Mouse (Mus musculus) ZHBTc4 (cell line): ENCODE measurements around the gene Vamp8.
A peak's percentile ranks its signal among the peaks of the same experiment; 100 is the strongest.

Experiments
- DNase-seq: peaks from one replicate; pipeline ENCODE4 v3.0.0-alpha.2; 2011; ENCODE audit warnings: low read depth, low spot score

Gene Vamp8

DNA sequence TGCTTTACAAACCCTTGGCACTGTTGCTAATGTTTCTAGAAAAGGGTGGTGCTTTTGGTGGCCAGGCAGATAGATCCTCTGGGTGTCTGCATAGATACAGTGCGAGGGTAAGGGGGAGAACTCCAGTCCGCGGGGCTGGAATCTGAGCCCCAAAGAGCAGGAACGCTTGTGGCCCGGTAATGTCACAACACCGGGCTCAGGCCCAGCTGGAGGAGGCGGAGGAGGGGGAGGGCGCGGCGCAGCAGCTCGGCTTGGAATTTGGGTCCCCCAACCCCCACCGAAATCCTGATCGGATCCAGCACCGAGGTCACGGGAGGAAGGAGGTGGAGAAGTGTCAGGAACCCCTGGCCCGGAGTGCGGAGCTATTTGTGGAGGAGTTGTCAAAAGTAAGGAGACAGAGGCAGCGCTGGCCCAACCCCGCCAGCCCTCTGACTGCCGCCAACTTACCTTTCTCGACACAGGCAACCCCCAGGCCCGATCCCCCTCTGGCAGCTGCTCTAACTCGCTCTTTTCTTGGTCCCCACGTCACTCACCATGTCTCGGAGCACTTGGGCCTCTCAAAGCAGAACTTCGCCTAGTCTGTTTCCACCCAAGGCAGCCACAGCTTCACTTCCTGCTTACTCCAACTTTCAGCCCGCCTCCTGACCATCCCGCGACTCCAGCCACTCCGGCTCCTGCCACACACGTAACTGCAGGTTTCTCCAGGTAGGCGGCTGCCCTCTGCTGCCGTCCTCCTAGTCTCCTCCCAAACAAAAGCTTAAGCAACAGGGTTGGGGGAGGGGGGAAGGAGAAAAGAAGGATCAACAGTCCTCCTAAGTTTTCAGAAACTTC is at the start of gene Vamp8:
TSS of gene Vamp8 (minus strand) at position 763 of the 831 bp plus-strand sequence.
- peak; percentile 82 for DNase-seq

DNA sequence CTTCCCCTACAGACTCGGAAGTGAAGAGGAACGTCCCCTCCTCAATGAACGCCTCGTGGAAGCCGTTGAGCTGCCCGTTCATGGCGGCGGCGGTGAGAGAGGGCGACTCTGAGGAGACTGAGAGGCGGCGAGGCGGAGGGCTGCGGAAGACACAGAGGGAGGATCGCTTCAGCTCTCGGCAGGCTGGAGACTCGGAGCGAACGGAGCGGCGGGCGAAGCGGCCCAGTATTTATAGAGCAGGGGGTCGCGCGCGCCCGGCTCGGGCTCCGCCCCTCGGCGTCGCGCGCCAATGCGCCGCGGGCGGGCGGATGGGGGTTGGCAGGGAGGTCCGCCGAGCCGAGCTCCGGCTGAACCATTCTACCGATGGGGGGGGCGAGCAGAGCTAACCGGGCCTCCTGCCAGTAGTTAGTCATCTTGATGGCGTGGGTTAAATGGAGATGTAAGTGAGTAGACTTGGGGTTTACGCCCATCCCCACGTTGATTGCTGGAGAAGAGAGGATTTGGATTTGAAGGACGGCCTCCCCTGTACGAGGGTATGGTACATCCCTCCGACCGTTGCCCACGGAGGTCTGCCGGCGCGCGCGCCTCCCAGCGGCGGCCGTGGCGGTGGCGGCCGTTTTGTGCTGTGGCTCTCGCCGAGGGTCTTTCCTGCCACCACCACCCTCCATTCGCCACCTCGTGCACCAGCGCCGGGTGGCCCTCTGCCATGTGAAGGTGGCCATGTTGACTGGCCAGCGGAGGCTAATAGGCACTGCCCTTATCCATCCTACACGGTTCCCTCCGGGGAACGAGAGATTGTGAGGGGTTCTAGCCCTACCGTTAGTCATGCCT is 49.1 kb upstream of the Vamp8 start, which contains the start of gene Mat2a:
TSS of gene Mat2a (minus strand) at position 204 of the 831 bp plus-strand sequence.
- peak; percentile 95 for DNase-seq

GRCm38 (mm10) chr6:72438862-72439354 is 48.4 kb upstream of the Vamp8 start:
- peak; percentile 94 for DNase-seq

DNA sequence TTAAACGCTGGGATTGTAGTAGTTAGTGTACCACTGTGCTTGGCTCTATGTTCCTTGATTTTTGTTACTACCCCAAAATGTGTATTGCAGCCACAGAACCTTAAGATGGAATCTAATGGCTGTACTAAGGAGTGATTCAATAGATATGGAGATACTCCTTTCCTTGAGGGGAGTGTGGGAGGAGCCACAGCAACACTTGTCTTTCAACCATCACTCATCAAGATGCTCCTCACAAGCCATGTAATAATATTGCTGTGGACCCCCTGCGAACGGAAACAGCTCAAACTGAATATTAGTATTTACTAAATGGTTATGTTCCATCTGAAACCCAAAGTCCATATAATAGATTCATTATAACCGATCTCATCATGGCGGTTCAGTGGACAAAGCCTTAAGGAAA is 47.7 kb upstream of the Vamp8 start:
- peak; percentile 76 for DNase-seq

DNA sequence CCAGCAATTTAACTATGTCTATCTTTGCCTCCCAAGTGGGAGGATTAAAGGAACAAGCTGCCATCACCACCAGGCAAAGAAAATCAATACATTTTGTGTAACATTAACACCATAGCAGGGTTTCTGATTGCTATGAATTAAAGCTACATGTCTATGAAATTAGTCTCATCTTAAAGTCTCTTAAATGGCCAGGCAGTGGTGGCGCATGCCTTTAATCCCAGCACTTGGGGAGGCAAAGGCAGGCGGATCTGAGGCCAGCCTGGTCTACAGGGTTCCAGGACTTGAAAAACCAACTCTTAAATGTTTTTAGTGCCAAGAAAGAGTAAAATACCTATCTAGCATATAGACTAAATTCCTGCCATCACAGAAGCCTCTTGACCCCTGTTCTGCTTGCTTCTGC is 41.6 kb upstream of the Vamp8 start:
- peak; percentile 56 for DNase-seq

DNA sequence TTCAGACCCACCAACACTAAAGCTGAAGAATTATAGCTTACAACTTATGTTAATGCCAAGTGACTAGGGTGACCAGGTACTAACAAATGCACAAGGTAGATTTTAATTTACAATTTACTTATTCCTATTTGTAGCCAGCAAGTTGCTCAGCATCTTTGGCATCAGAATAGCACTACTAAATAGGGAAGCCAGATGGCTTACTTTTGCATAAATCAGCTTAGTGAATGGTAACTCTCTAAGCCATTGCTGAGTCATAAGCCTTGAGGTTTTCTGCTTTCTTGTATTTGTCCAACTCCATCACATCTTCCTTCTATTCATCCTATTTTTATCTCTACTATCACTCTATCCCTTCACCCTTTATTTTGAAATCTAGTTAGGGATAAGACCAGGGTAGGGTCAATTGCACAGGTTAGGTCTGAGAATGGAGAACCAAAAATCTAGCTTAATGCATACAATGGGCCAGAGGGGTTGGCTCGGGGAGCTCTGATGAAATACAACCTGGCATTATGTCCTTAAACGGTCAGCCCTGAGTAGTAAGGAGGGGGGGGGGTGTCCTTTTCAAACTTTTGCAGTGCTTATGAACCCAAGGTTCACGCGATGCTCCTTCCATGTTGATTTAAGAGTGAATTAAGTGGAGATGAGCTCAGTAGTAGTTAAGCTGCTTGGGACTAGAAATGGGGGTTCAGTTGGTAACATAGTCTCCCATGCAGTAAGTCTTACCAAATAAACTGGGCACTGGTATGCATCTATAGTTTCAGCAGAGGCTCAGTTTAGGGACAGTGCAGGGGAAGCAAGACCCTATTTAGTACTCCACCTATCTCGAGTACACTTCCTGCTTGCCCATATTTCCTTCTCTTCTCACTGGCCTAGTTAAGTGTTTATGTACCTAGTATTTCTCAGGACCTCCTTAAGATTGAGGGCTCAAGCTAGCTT is 40.8 kb upstream of the Vamp8 start:
- peak; percentile 58 for DNase-seq

DNA sequence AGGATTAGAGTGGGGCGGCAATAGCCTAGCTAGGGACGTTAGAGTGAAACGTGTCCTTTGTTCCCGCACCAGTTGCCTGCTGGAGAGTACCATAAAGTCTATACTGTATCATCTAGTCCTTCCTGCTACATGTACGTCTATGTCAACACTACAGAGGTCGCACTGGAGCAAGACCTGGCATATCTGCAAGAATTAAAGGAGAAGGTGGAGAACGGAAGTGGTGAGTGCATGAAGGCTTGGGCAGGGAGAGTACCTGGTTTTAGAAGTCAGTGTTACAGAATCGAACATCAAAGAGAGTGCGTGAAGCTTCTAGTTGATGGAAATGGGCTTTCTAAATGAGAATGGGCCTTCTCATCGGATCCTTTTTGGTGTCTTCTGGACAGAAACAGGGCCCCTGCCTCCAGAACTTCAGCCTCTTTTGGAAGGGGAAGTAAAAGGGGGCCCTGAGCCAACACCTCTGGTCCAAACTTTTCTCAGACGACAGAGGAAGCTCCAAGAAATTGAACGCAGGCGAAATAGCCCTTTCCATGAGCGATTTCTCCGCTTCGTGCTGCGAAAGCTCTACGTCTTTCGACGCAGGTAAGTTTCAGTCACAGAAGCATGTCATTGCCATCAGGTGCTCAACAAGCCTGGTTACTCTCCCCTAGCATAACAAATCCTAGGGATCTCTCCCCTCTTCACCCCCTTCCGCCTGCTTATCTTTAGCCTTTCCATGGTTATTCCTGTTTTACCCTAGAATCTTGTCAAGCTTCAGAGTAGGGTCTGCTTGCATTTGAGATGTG is 38.7 kb upstream of the Vamp8 start:
- peak; percentile 36 for DNase-seq

DNA sequence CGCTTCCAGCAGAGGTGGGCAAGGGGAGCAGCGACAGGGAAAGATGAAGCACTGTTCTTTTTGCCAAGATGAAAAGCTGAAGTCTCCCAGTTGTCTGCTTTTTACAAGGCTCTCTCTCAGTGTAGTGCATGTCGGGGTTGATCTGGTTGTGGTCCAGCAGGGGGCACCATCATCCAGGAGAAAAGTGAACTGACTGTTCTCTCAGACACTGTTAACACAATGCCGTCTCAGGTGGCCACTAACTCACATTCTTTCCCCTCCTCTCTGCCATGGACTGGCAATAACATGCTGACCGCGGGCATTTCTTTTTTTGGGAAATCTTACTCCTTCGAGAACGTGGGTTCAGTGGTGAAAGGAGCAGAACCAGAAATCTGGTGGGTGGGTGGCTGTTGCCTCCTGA is 37.5 kb upstream of the Vamp8 start:
- peak; percentile 84 for DNase-seq

DNA sequence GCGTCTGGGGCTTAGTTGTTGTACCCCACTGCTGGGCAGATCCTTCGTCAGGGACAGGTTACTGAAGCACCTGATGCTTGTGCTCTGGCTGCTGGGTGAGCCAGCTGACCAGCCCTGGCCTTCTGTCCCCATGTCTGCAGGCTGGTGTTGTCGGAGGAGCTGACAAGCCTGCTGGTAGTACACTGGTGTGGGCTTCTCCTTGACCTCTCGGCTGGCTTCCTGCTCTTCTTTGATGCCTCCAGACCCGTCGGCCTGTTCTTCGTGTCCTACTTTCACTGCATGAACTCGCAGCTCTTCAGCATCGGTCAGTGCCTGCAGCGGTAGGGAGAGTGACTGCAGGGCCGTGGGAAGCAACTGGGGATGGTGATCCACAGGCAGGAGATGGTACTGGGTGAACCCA is 35.1 kb upstream of the Vamp8 start:
- DNase-seq: no peak

DNA sequence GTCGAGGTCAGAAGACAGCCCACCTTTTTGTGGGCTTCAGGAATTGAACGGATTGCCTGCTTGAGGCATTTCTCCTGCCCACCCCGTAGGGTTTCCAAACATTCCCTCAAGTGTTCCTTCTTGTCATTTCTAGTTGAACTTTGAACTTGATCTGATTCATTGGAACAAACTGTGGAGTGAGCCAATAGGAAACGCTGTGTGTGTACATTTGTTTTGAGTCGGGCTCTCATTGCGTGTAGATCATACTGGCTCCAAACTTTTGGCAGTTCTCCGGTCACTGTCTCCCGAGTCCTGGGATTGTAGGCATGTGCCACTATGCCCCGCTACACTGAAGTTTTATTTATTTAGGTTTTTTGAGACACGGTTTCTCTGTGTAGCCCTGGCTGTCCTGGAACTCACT is 30.4 kb upstream of the Vamp8 start:
- no peak for DNase-seq

DNA sequence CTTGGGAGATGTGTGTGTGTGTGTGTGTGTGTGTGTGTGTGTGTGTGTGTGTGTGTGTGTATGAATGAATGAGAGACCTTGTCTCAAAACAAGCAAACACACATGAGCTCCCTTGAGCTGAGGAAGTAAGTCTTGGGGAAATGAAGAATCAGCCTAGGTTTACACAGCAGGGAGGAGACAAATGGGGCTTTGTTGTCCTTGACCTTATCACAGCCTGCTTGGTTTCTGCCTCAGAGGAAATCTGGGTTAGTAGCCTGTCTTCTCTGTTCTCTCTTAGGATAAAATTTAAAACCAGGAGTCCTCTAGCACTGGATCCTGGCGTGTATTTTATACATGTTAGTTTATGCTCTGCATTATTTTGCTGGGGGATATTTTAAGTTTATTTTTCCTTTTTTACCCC is 29.3 kb upstream of the Vamp8 start:
- no peak for DNase-seq

- no peak for DNase-seq
Measured at GRCm38 (mm10) chr6:72418279-72418678, 27.8 kb upstream of the Vamp8 start.

DNA sequence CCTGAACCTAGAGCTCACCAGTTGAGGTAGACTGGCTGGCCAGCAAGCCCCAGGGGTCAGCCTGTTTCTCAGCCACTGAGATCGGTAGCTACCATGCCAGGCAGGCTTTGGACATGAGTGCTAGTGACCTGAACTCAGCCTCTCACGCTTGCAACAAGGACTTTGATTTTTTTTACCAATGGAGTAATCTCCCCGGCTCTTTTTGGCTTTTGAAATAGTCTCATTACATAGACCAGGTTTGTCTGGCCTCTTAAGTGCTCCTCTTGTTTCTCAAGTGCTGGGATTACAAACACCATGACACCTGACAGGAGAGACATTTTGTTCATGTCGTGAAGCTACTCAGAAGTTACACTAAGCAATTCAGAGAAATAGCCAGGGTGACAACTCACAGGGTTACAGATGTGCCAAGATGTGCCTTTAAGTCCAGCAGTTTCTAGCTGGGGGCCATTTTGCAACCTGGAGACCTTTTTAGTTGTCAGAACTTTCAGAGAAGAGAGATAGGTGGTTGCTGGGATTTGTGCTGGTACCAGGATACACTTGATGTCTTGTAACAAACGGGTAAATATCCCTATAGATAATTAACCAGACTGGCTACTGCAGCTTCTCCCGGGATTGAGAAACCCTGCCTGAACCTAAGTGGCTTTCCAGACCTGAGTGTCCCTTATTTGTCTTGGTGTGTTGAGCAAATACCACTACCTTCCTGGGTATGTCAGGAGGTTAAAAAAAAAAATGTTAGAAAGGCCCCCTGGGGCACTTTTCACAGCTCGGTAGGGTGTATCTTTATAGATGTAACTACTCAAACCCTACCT is 25.7 kb upstream of the Vamp8 start:
- no peak for DNase-seq

DNA sequence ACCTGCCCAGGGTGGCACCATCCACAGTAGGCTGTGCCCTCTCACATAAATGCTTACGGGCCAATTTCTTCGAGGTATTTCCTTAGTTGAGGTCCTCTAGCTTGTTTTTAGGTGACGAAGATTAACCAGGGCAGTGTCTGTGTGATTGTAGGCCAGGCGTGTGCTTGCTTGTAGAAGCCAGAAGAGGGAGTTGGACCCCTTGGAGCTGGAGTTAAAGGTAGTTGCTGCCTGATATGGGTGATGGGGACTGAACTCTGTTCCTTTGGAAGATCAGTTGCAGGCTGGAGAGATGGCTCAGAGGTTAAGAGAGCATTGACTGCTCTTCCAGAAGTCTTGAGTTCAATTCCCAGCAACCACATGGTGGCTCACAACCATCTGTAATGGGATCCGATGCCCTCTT is 24.7 kb upstream of the Vamp8 start:
- peak; percentile 53 for DNase-seq

- peak; percentile 99 for DNase-seq
Measured at GRCm38 (mm10) chr6:72414076-72414756, 23.7 kb upstream of the Vamp8 start, which contains the start of gene Ggcx. TSS of gene Ggcx (plus strand) at chr6:72414308.

GRCm38 (mm10) chr6:72410518-72410917 is 20.0 kb upstream of the Vamp8 start:
- no peak for DNase-seq

DNA sequence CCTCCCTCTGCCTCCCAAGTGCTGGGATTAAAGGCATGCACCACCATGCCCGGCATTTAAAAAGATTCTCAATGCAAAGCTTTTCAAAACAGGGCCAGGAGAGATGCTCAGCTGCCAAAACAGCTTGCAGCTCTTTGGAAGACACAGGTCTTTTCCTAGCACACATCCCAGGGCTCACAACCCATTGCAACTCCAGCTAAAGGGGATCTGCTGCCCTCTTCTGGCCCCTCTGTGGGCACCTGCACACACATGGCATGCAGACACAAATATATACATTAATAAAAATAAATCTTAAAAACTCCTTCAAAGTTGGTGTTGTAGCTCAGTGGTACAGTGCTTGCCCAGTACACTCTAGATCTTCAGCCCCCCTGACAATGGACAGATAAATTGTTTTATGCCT is 19.5 kb upstream of the Vamp8 start:
- DNase-seq: peak; percentile 55

- peak; percentile 89 for DNase-seq
Measured at GRCm38 (mm10) chr6:72409567-72409966, 19.1 kb upstream of the Vamp8 start.

- peak; percentile 95 for DNase-seq
Measured at GRCm38 (mm10) chr6:72407119-72407518, 16.6 kb upstream of the Vamp8 start.
